Mouse (Mus musculus) intestine, embryonic 14.5 days (tissue): ENCODE measurements around the gene Ccdc13. TPM values are rescaled to one million over a fixed set of nuclear protein-coding genes. Genes with fewer than 3 reads are reported as not detected.

Experiments
- ATAC-seq: fragments of 200-750 bp; cut with Nextera tagmentation; replicated peaks from 2 replicates; pipeline ENCODE4 v1.8.0; 2017; ENCODE audit warnings: low read depth, moderate number of reproducible peaks, moderate TSS enrichment, moderate library complexity; ENCODE audit not compliant: low FRiP score, low TSS enrichment
- DNase-seq: peaks from one replicate; pipeline ENCODE4 v3.0.0-alpha.2; 2018; ENCODE audit warnings: low spot score
- H3K27ac ChIP-seq: fragments of 300-500 bp; sonication (generic); 2 replicates; pipeline ENCODE4 v1.5.1; 2014; ENCODE audit warnings: low read depth, mild to moderate bottlenecking, control low read depth
- H3K27me3 ChIP-seq: fragments of 300-500 bp; sonication (generic); replicated peaks from 2 replicates; pipeline ENCODE4 v1.6.1; 2014; ENCODE audit warnings: low read length, control low read depth; ENCODE audit not compliant: control insufficient read depth, insufficient read depth
- H3K36me3 ChIP-seq: fragments of 300-500 bp; sonication (generic); 2 replicates; pipeline ENCODE4 v1.6.1; 2014; ENCODE audit warnings: low read length, control low read depth; ENCODE audit not compliant: control insufficient read depth, insufficient read depth
- H3K4me1 ChIP-seq: fragments of 300-500 bp; sonication (generic); replicated peaks from 2 replicates; pipeline ENCODE4 v1.6.1; 2014; ENCODE audit warnings: low read length, control low read depth, mixed read lengths; ENCODE audit not compliant: control insufficient read depth, insufficient read depth
- H3K4me2 ChIP-seq: fragments of 300-500 bp; sonication (generic); 2 replicates; pipeline ENCODE4 v1.6.1; 2014; ENCODE audit warnings: low read length
- H3K4me3 ChIP-seq: fragments of 300-500 bp; sonication (generic); 2 replicates; pipeline ENCODE4 v1.5.1; 2014; ENCODE audit warnings: low read depth, low read length, control low read depth, mixed read lengths
- H3K9ac ChIP-seq: fragments of 300-500 bp; sonication (generic); 2 replicates; pipeline ENCODE4 v1.6.1; 2014; ENCODE audit warnings: mild to moderate bottlenecking, low read length
- H3K9me3 ChIP-seq: fragments of 300-500 bp; sonication (generic); 2 replicates; pipeline ENCODE4 v1.6.1; 2016; ENCODE audit warnings: low read length, control low read depth; ENCODE audit not compliant: control insufficient read depth
- WGBS: fragments of 180-500 bp; shearing (Covaris S2); extraction: QIAGEN DNeasy Blood & Tissue Kit; methylation state at CpG from one replicate; pipeline ENCODE4 v1.1.7; 2014; 5-methylcytosine and 5-hydroxymethylcytosine counted together
- polyA plus RNA-seq: library from polyadenylated mRNA; unstranded; fragments of >200 nt; fragmentation: Nextera tagmentation; extraction: Ambion mirVana; gene quantifications from 2 replicates; pipeline ENCODE4 v1.2.1, GENCODE M21; 2014

Ccdc13 gene
- polyA plus RNA-seq, 1 experiment from 2014 or later: 1.9 TPM

DNA sequence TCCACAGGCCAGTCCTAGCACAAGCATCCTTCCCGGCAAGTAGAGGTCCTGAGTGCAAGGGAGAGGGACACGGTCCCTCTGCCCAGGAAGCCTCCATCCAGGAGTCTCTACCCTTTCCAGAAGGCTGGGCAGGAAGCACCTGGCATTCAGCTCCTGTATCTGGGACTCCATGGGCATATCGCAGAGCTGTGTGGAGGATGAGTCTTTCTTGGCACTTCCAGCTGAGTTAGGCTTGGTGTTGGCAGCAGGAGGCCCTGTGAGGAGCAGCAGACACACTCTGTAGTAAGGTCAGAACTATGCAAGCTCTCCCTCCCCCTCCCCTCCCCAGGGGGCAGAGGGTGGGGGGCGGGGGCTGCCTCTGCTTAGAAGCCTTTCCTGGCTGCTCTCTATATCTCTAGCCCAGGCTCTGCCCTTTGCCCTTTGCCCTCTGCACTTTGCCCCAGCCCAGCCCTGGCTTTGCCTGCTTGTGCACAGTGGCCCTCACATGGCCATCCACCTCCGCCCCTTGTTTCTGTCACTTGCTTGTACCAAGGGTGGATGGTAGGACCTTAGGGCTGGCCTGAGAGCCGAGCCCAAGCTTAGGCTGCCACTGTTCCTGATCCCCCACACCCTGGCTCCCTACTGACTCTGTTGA is 40.3 kb downstream of the Ccdc13 start:
- Histone ChIP-seq H3K27ac (no peak overlapping the region), H3K4me1 (no peaks in the 10 kb centered on the region; the same call in 1 of the 2 replicates), H3K9ac (no peak overlapping the region; the same call in 1 of the 2 replicates), H3K4me2 (no peak overlapping the region), H3K27me3 (no peaks in the 10 kb centered on the region), H3K4me3 (no peak overlapping the region), H3K36me3 (no peaks in the 10 kb centered on the region), H3K9me3 (no peaks in the 10 kb centered on the region)
- 51% methylated on average over 6 of the region's 6 CpGs for WGBS
- ATAC-seq (no peak), DNase-seq (no peak)

- Histone ChIP-seq H3K27ac (no peak overlapping the region), H3K4me1 (no peaks in the 10 kb centered on the region; the same call in 1 of the 2 replicates), H3K4me2 (peak overlapping the region; percentile 23; the same call in 1 of the 2 replicates), H3K27me3 (no peaks in the 10 kb centered on the region), H3K9me3 (no peaks in the 10 kb centered on the region), H3K4me3 (no peak overlapping the region), H3K36me3 (no peaks in the 10 kb centered on the region), H3K9ac (no peak overlapping the region)
- DNase-seq: peak; percentile 81
- ATAC-seq: peak; percentile 28; the same call in 1 of the 2 replicates
- 12% methylated on average over 12 of the region's 12 CpGs for WGBS
Measured at GRCm38 (mm10) chr9:121797722-121798121, 41.5 kb downstream of the Ccdc13 start.

- H3K27ac ChIP-seq: no peak overlapping the region
- H3K4me3 ChIP-seq: no peak overlapping the region
- ATAC-seq: no peak
- H3K4me2 ChIP-seq: no peak overlapping the region
- H3K4me1 ChIP-seq: peaks cover 4% of the 10 kb centered on the region; the same call in 1 of the 2 replicates
- H3K36me3 ChIP-seq: no peaks in the 10 kb centered on the region
- no peak overlapping the region for H3K9ac ChIP-seq
- no peak for DNase-seq
- no peaks in the 10 kb centered on the region for H3K9me3 ChIP-seq
- WGBS: 40% methylated on average over 1 of the region's 1 CpGs
- H3K27me3 ChIP-seq: no peaks in the 10 kb centered on the region
Measured at GRCm38 (mm10) chr9:121794972-121795539, 44.2 kb downstream of the Ccdc13 start.

GRCm38 (mm10) chr9:121791757-121792521 is 47.3 kb downstream of the Ccdc13 start, which contains the start of gene Hhatl:
Hhatl (minus strand) TSS chr9:121792507.
- H3K4me1 ChIP-seq: peaks cover 4% of the 10 kb centered on the region; the same call in 1 of the 2 replicates
- no peak within 1 kb of the TSS for H3K4me2 ChIP-seq
- no peak within 1 kb of the TSS for H3K27ac ChIP-seq
- no peaks in the 10 kb centered on the region for H3K36me3 ChIP-seq
- no peak within 1 kb of the TSS for H3K9ac ChIP-seq
- no peaks in the 10 kb centered on the region for H3K9me3 ChIP-seq
- H3K27me3 ChIP-seq: no peaks in the 10 kb centered on the region
- H3K4me3 ChIP-seq: no peak within 1 kb of the TSS
- WGBS: 56% methylated on average over 22 of the region's 24 CpGs
- ATAC-seq (no peak), DNase-seq (no peak)

DNA sequence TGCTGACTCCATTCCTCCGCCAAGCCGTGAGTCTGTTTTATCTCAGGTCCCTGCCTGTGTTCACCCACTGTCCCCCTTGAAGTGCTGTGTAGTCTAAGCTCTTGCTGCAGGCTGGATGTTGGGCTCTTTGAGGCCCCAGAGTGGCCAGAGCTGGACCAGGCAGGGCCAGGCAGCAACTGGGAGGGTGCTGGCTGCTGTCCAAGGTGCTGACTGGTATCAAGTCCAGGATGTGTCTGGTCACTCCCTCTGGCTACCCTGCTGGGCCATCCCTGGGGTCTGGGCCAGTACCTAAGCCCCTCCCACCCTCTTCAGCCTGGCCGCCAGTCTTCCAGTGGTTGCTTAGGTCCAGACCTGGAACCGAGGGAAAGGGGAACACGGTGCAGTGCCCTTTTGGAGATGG is 48.1 kb downstream of the Ccdc13 start:
- H3K9ac ChIP-seq: no peak overlapping the region
- DNase-seq (peak; percentile 89), ATAC-seq (peak; percentile 27)
- H3K9me3 ChIP-seq: no peaks in the 10 kb centered on the region
- WGBS: 11% methylated on average over 5 of the region's 5 CpGs
- H3K27ac ChIP-seq: peak overlapping the region; percentile 11; the same call in 1 of the 2 replicates
- H3K4me2 ChIP-seq: no peak overlapping the region
- H3K4me3 ChIP-seq: no peak overlapping the region
- H3K36me3 ChIP-seq: no peaks in the 10 kb centered on the region
- no peaks in the 10 kb centered on the region for H3K27me3 ChIP-seq
- H3K4me1 ChIP-seq: peaks cover 4% of the 10 kb centered on the region; the same call in 1 of the 2 replicates

GRCm38 (mm10) chr9:121786359-121786758 is 52.9 kb downstream of the Ccdc13 start:
- H3K9ac ChIP-seq: no peak overlapping the region
- H3K9me3 ChIP-seq: no peaks in the 10 kb centered on the region
- DNase-seq (no peak), ATAC-seq (no peak)
- H3K4me3 ChIP-seq: no peak overlapping the region
- 0 out of 2 replicates have a peak, but pooled peaks cover under 1% of the 10 kb centered on the region for H3K4me1 ChIP-seq
- no peaks in the 10 kb centered on the region for H3K27me3 ChIP-seq
- H3K27ac ChIP-seq: no peak overlapping the region
- H3K36me3 ChIP-seq: no peaks in the 10 kb centered on the region
- no peak overlapping the region for H3K4me2 ChIP-seq
- WGBS: 82% methylated on average over 2 of the region's 2 CpGs

- H3K27ac ChIP-seq: no peak overlapping the region
- no peak overlapping the region for H3K4me2 ChIP-seq
- no peaks in the 10 kb centered on the region for H3K9me3 ChIP-seq
- DNase-seq (no peak), ATAC-seq (no peak)
- 81% methylated on average over 8 of the region's 8 CpGs for WGBS
- no peaks in the 10 kb centered on the region for H3K36me3 ChIP-seq
- no peak overlapping the region for H3K4me3 ChIP-seq
- H3K9ac ChIP-seq: no peak overlapping the region
- H3K27me3 ChIP-seq: no peaks in the 10 kb centered on the region
- H3K4me1 ChIP-seq: no peaks in the 10 kb centered on the region
Measured at GRCm38 (mm10) chr9:121785261-121785660, 54.0 kb downstream of the Ccdc13 start.

GRCm38 (mm10) chr9:121784801-121785200 is 54.5 kb downstream of the Ccdc13 start:
- H3K36me3 ChIP-seq: no peaks in the 10 kb centered on the region
- WGBS: 85% methylated on average over 12 of the region's 12 CpGs
- H3K27me3 ChIP-seq: no peaks in the 10 kb centered on the region
- no peak overlapping the region for H3K9ac ChIP-seq
- H3K27ac ChIP-seq: no peak overlapping the region
- H3K4me1 ChIP-seq: no peaks in the 10 kb centered on the region
- H3K9me3 ChIP-seq: no peaks in the 10 kb centered on the region
- H3K4me3 ChIP-seq: no peak overlapping the region
- no peak for ATAC-seq
- DNase-seq: no peak
- H3K4me2 ChIP-seq: no peak overlapping the region
